Mouse (Mus musculus): ENCODE results near the gene Cxcl9. TPM values are rescaled to one million over a fixed set of nuclear protein-coding genes. Genes with fewer than 3 reads are reported as not detected.

Gene Cxcl9
- polyA plus RNA-seq, 1 experiment from 2014 or later = not detected

- Histone ChIP-seq H3K4me3 (no peak overlapping the region), H3K27ac (ENCODE audit: poor library complexity, severe bottlenecking) (no peak overlapping the region), H3K9ac (no peak overlapping the region), H3K36me3 (no peaks in the 10 kb centered on the region), H3K27me3 (replicated peaks) (no peaks in the 10 kb centered on the region), H3K4me2 (no peak overlapping the region), H3K9me3 (replicated peaks) (no peaks in the 10 kb centered on the region), H3K4me1 (replicated peaks) (peaks cover 6% of the 10 kb centered on the region)
- 73% methylated on average over 3 of the region's 3 CpGs for WGBS
- no peak for ATAC-seq (ENCODE audit: insufficient number of reproducible peaks, low FRiP score)
Observed at GRCm38 (mm10) chr5:92336743-92337142, 8.9 kb upstream of the Cxcl9 start.

GRCm38 (mm10) chr5:92332359-92332840 lies 4.5 kb upstream of the Cxcl9 start:
- no peak overlapping the region for H3K9ac ChIP-seq
- no peak overlapping the region for H3K4me3 ChIP-seq
- WGBS = 52% methylated on average over 9 of the region's 9 CpGs
- no peaks in the 10 kb centered on the region for H3K9me3 ChIP-seq (replicated peaks)
- H3K4me2 ChIP-seq = peak overlapping the region; percentile 37
- no peaks in the 10 kb centered on the region for H3K36me3 ChIP-seq
- ATAC-seq (ENCODE audit: insufficient number of reproducible peaks, low FRiP score) = no peak
- peaks cover 7% of the 10 kb centered on the region for H3K4me1 ChIP-seq (replicated peaks)
- H3K27me3 ChIP-seq (replicated peaks) = no peaks in the 10 kb centered on the region
- peak overlapping the region; percentile 68 for H3K27ac ChIP-seq (ENCODE audit: poor library complexity, severe bottlenecking)

- no peak for ATAC-seq (ENCODE audit: insufficient number of reproducible peaks, low FRiP score)
- Histone ChIP-seq H3K4me1 (replicated peaks) (peaks cover 7% of the 10 kb centered on the region), H3K9me3 (replicated peaks) (no peaks in the 10 kb centered on the region), H3K4me3 (no peak within 1 kb of the TSS), H3K36me3 (no peaks in the 10 kb centered on the region), H3K4me2 (peak within 1 kb of the TSS; percentile 37), H3K27ac (ENCODE audit: poor library complexity, severe bottlenecking) (peak within 1 kb of the TSS; percentile 68), H3K9ac (no peak within 1 kb of the TSS), H3K27me3 (replicated peaks) (no peaks in the 10 kb centered on the region)
- WGBS = 87% methylated on average over 17 of the region's 17 CpGs
Observed at GRCm38 (mm10) chr5:92331635-92332338, 3.9 kb upstream of the Cxcl9 start, which contains the start of gene Art3. Gene Art3 (plus strand): TSS chr5:92331827.

- Histone ChIP-seq H3K4me1 (replicated peaks) (peaks cover 7% of the 10 kb centered on the region), H3K4me2 (no peak overlapping the region), H3K27me3 (replicated peaks) (no peaks in the 10 kb centered on the region), H3K27ac (ENCODE audit: poor library complexity, severe bottlenecking) (no peak overlapping the region), H3K9me3 (replicated peaks) (no peaks in the 10 kb centered on the region), H3K4me3 (no peak overlapping the region), H3K36me3 (no peaks in the 10 kb centered on the region), H3K9ac (no peak overlapping the region)
- no peak for ATAC-seq (ENCODE audit: insufficient number of reproducible peaks, low FRiP score)
- whole genome bisulfite sequencing = 89% methylated on average over 12 of the region's 12 CpGs
Observed at GRCm38 (mm10) chr5:92331122-92331521, 3.2 kb upstream of the Cxcl9 start.

GRCm38 (mm10) chr5:92327367-92327766 lies 512 bp downstream of the Cxcl9 start:
- Histone ChIP-seq H3K27me3 (replicated peaks) (peaks cover 3% of the 10 kb centered on the region; the same call in 1 of the 2 replicates), H3K4me3 (no peak overlapping the region), H3K9me3 (replicated peaks) (no peaks in the 10 kb centered on the region), H3K9ac (no peak overlapping the region), H3K27ac (ENCODE audit: poor library complexity, severe bottlenecking) (no peak overlapping the region), H3K36me3 (no peaks in the 10 kb centered on the region), H3K4me2 (no peak overlapping the region), H3K4me1 (replicated peaks) (peaks cover 7% of the 10 kb centered on the region)
- ATAC-seq (ENCODE audit: insufficient number of reproducible peaks, low FRiP score) = no peak
- 73% methylated on average over 6 of the region's 6 CpGs for WGBS

- 52% methylated on average over 5 of the region's 5 CpGs for WGBS
- H3K27ac ChIP-seq (ENCODE audit: poor library complexity, severe bottlenecking) = no peak overlapping the region
- peaks cover 3% of the 10 kb centered on the region; the same call in 1 of the 2 replicates for H3K27me3 ChIP-seq (replicated peaks)
- ATAC-seq (ENCODE audit: insufficient number of reproducible peaks, low FRiP score) = no peak
- no peaks in the 10 kb centered on the region for H3K36me3 ChIP-seq
- peaks cover 4% of the 10 kb centered on the region; the same call in 1 of the 2 replicates for H3K4me1 ChIP-seq (replicated peaks)
- no peak overlapping the region for H3K4me2 ChIP-seq
- H3K9me3 ChIP-seq (replicated peaks) = no peaks in the 10 kb centered on the region
- H3K9ac ChIP-seq = no peak overlapping the region
- no peak overlapping the region for H3K4me3 ChIP-seq
Observed at GRCm38 (mm10) chr5:92323264-92323663, 4.6 kb downstream of the Cxcl9 start.

GRCm38 (mm10) chr5:92322612-92323011 lies 5.3 kb downstream of the Cxcl9 start:
- WGBS = 77% methylated on average over 4 of the region's 4 CpGs
- H3K27ac ChIP-seq (ENCODE audit: poor library complexity, severe bottlenecking) = no peak overlapping the region

GRCm38 (mm10) chr5:92321631-92322400 lies 6.1 kb downstream of the Cxcl9 start:
- WGBS = 48% methylated on average over 8 of the region's 8 CpGs
- ATAC-seq (ENCODE audit: insufficient number of reproducible peaks, low FRiP score) = no peak

More at GRCm38 (mm10) chr5:92322612-92323011, 5.3 kb downstream of the Cxcl9 start:
- ATAC-seq (ENCODE audit: insufficient number of reproducible peaks, low FRiP score) = no peak
- no peak overlapping the region for H3K4me3 ChIP-seq
- no peaks in the 10 kb centered on the region for H3K36me3 ChIP-seq
- H3K9ac ChIP-seq = no peak overlapping the region
- peaks cover 3% of the 10 kb centered on the region; the same call in 1 of the 2 replicates for H3K27me3 ChIP-seq (replicated peaks)
- no peaks in the 10 kb centered on the region for H3K9me3 ChIP-seq (replicated peaks)
- peaks cover 4% of the 10 kb centered on the region; the same call in 1 of the 2 replicates for H3K4me1 ChIP-seq (replicated peaks)
- H3K4me2 ChIP-seq = no peak overlapping the region

GRCm38 (mm10) chr5:92318596-92318995 lies 9.3 kb downstream of the Cxcl9 start:
- no peak for ATAC-seq (ENCODE audit: insufficient number of reproducible peaks, low FRiP score)
- H3K27ac ChIP-seq (ENCODE audit: poor library complexity, severe bottlenecking) = no peak overlapping the region
- no peak overlapping the region for H3K9ac ChIP-seq
- H3K4me2 ChIP-seq = no peak overlapping the region
- no peaks in the 10 kb centered on the region for H3K36me3 ChIP-seq
- H3K9me3 ChIP-seq (replicated peaks) = no peaks in the 10 kb centered on the region
- WGBS = 87% methylated on average over 14 of the region's 14 CpGs
- peaks cover 4% of the 10 kb centered on the region; the same call in 1 of the 2 replicates for H3K4me1 ChIP-seq (replicated peaks)
- no peak overlapping the region for H3K4me3 ChIP-seq
- no peaks in the 10 kb centered on the region for H3K27me3 ChIP-seq (replicated peaks)

More at GRCm38 (mm10) chr5:92321631-92322400, 6.1 kb downstream of the Cxcl9 start:
- no peak overlapping the region for H3K9ac ChIP-seq
- H3K27ac ChIP-seq (ENCODE audit: poor library complexity, severe bottlenecking) = no peak overlapping the region
- peaks cover 3% of the 10 kb centered on the region; the same call in 1 of the 2 replicates for H3K27me3 ChIP-seq (replicated peaks)
- peaks cover 4% of the 10 kb centered on the region; the same call in 1 of the 2 replicates for H3K4me1 ChIP-seq (replicated peaks)
- H3K4me2 ChIP-seq = no peak overlapping the region
- H3K9me3 ChIP-seq (replicated peaks) = no peaks in the 10 kb centered on the region
- H3K4me3 ChIP-seq = no peak overlapping the region
- H3K36me3 ChIP-seq = no peaks in the 10 kb centered on the region

- no peak overlapping the region for H3K4me2 ChIP-seq
- 77% methylated on average over 7 of the region's 7 CpGs for WGBS
- no peak overlapping the region for H3K27ac ChIP-seq (ENCODE audit: poor library complexity, severe bottlenecking)
- no peaks in the 10 kb centered on the region for H3K9me3 ChIP-seq (replicated peaks)
- H3K27me3 ChIP-seq (replicated peaks) = no peaks in the 10 kb centered on the region
- no peak overlapping the region for H3K4me3 ChIP-seq
- ATAC-seq (ENCODE audit: insufficient number of reproducible peaks, low FRiP score) = no peak
- no peak overlapping the region for H3K9ac ChIP-seq
- H3K36me3 ChIP-seq = no peaks in the 10 kb centered on the region
- peaks cover 4% of the 10 kb centered on the region; the same call in 1 of the 2 replicates for H3K4me1 ChIP-seq (replicated peaks)
Observed at GRCm38 (mm10) chr5:92318119-92318518, 9.8 kb downstream of the Cxcl9 start.

GRCm38 (mm10) chr5:92313776-92314175 lies 14.1 kb downstream of the Cxcl9 start:
- 45% methylated on average over 7 of the region's 7 CpGs for WGBS
- no peaks in the 10 kb centered on the region for H3K27me3 ChIP-seq (replicated peaks)
- no peaks in the 10 kb centered on the region for H3K36me3 ChIP-seq
- no peak overlapping the region for H3K27ac ChIP-seq (ENCODE audit: poor library complexity, severe bottlenecking)
- no peak overlapping the region for H3K4me3 ChIP-seq
- H3K9ac ChIP-seq = no peak overlapping the region
- H3K9me3 ChIP-seq (replicated peaks) = no peaks in the 10 kb centered on the region
- peaks cover 5% of the 10 kb centered on the region for H3K4me1 ChIP-seq (replicated peaks)
- no peak for ATAC-seq (ENCODE audit: insufficient number of reproducible peaks, low FRiP score)
- no peak overlapping the region for H3K4me2 ChIP-seq

Data from heart, embryonic 12.5 days (tissue).